Mouse (Mus musculus) heart, adult 11 months (tissue): Measurements from ENCODE around the gene Adgrl2.

Source experiments
- DNase-seq: peaks from one replicate; pipeline ENCODE4 v3.0.0; 2022

The Adgrl2 gene

GRCm38 (mm10) chr3:148990531-148991003, at the start of gene Adgrl2:
Gene Adgrl2, minus strand, starts transcription at chr3:148990555.
- no peak for DNase-seq

- peak; percentile 93 for DNase-seq
Observed at GRCm38 (mm10) chr3:149038771-149039170, 48.4 kb upstream of the Adgrl2 start.

GRCm38 (mm10) chr3:149019925-149020324, 29.6 kb upstream of the Adgrl2 start:
- no peak for DNase-seq

- DNase-seq = peak; percentile 54
Observed at GRCm38 (mm10) chr3:149009311-149009710, 19.0 kb upstream of the Adgrl2 start.

- DNase-seq = peak; percentile 21
Observed at GRCm38 (mm10) chr3:149008634-149009023, 18.3 kb upstream of the Adgrl2 start.

GRCm38 (mm10) chr3:149007860-149008633, 17.7 kb upstream of the Adgrl2 start:
- DNase-seq = peak; percentile 82

GRCm38 (mm10) chr3:149001364-149001763, 11.0 kb upstream of the Adgrl2 start:
- peak; percentile 39 for DNase-seq

GRCm38 (mm10) chr3:148998661-148999060, 8.3 kb upstream of the Adgrl2 start:
- DNase-seq = peak; percentile 60

GRCm38 (mm10) chr3:148991056-148991455, 701 bp upstream of the Adgrl2 start:
- peak; percentile 65 for DNase-seq

- DNase-seq = peak; percentile 97
Observed at GRCm38 (mm10) chr3:148989818-148990530, 381 bp downstream of the Adgrl2 start.

GRCm38 (mm10) chr3:148988996-148989817, 1.1 kb downstream of the Adgrl2 start:
- DNase-seq = peak; percentile 99

GRCm38 (mm10) chr3:148988293-148988995, 1.9 kb downstream of the Adgrl2 start:
- DNase-seq = peak; percentile 92

GRCm38 (mm10) chr3:148987591-148988292, 2.6 kb downstream of the Adgrl2 start:
- peak; percentile 98 for DNase-seq

GRCm38 (mm10) chr3:148986894-148987590, 3.3 kb downstream of the Adgrl2 start:
- DNase-seq = peak; percentile 90

GRCm38 (mm10) chr3:148986296-148986893, 4.0 kb downstream of the Adgrl2 start:
- peak; percentile 61 for DNase-seq

GRCm38 (mm10) chr3:148984326-148984725, 6.0 kb downstream of the Adgrl2 start:
- DNase-seq = peak; percentile 77

GRCm38 (mm10) chr3:148982370-148982769, 8.0 kb downstream of the Adgrl2 start:
- DNase-seq = no peak

- peak; percentile 94 for DNase-seq
Observed at GRCm38 (mm10) chr3:148981776-148982175, 8.6 kb downstream of the Adgrl2 start.

GRCm38 (mm10) chr3:148978541-148978940, 11.8 kb downstream of the Adgrl2 start:
- DNase-seq = peak; percentile 86

GRCm38 (mm10) chr3:148977838-148978237, 12.5 kb downstream of the Adgrl2 start:
- DNase-seq = peak; percentile 87

GRCm38 (mm10) chr3:148977124-148977529, 13.2 kb downstream of the Adgrl2 start:
- DNase-seq = peak; percentile 86
